Mouse (Mus musculus) gastrocnemius, adult 2 months (tissue): ENCODE measurements around the gene Adora3. TPM values are rescaled to one million over a fixed set of nuclear protein-coding genes. Genes with fewer than 3 reads are reported as not detected.
A peak's percentile ranks its signal among the peaks of the same experiment; 100 is the strongest.

ENCODE experiments used
- DNase-seq: peaks from one replicate; pipeline ENCODE4 v3.0.0; 2022
- H3K27ac ChIP-seq: fragments of 200-600 bp; 2 replicates; pipeline ENCODE4 v1.8.1; 2022; ENCODE audit warnings: mild to moderate bottlenecking
- H3K4me3 ChIP-seq: fragments of 200-600 bp; 2 replicates; pipeline ENCODE4 v1.8.1; 2022; ENCODE audit warnings: mild to moderate bottlenecking, moderate library complexity
- CTCF ChIP-seq: fragments of 200-600 bp; IDR thresholded peaks from 2 replicates; pipeline ENCODE4 v1.8.1; 2022; ENCODE audit warnings: antibody characterized with exemption, mild to moderate bottlenecking, moderate library complexity
- intact Hi-C: fragments of 180-260 bp; cut with DNase I; formaldehyde crosslinking; loops from one replicate; pipeline ENCODE4 v1.15.1; 2025
- long read RNA-seq, 2 experiments: library from polyadenylated mRNA; stranded (forward); transcript quantifications; one replicate each; pipeline ENCODE4 v2.0.0; 2021
- total RNA-seq, 2 experiments: library from RNA; stranded (reverse); gene quantifications; 2 replicates each; pipeline ENCODE4 v1.2.3; 2021

Gene Adora3
- not detected for total RNA-seq
- long read RNA-seq, experiment 1: 0 reads
- long read RNA-seq, experiment 2: 0 reads

GRCm38 (mm10) chr3:105870558-105870957 lies at the start of gene Adora3, which contains the start of gene Tmigd3:
Adora3 (plus strand) TSS chr3:105870858.
Tmigd3 (plus strand) TSS chr3:105870903.
- intact Hi-C loops: no loop called here
- TF ChIP-seq CTCF: no peak
- Histone ChIP-seq H3K4me3 (no peak within 1 kb of the TSS), H3K27ac (peak within 1 kb of the TSS; percentile 77)
- no peak for DNase-seq

- TF ChIP-seq CTCF: no peak
- intact Hi-C loops: no loop called here
- DNase-seq: no peak
- H3K27ac ChIP-seq: no peak overlapping the region
- no peak overlapping the region for H3K4me3 ChIP-seq
These were observed 49.2 kb upstream of the Adora3 start for GRCm38 (mm10) chr3:105821504-105821903.

- DNase-seq: no peak
- intact Hi-C loops: no loop called here
- no peak for TF ChIP-seq CTCF
- H3K27ac ChIP-seq: peak overlapping the region; percentile 86
- H3K4me3 ChIP-seq: no peak overlapping the region
These were observed 47.0 kb upstream of the Adora3 start for GRCm38 (mm10) chr3:105823609-105824008.

GRCm38 (mm10) chr3:105824103-105824502 lies 46.6 kb upstream of the Adora3 start:
- peak; percentile 36 for DNase-seq
- Histone ChIP-seq H3K4me3 (no peak overlapping the region), H3K27ac (peak overlapping the region; percentile 86)
- intact Hi-C loops: no loop called here
- TF ChIP-seq CTCF: no peak

GRCm38 (mm10) chr3:105824704-105825103 lies 46.0 kb upstream of the Adora3 start:
- no peak for DNase-seq
- intact Hi-C loops: no loop called here
- peak overlapping the region; percentile 86 for H3K27ac ChIP-seq

GRCm38 (mm10) chr3:105825501-105826161 lies 45.0 kb upstream of the Adora3 start:
- H3K4me3 ChIP-seq: peak overlapping the region; percentile 33

More at GRCm38 (mm10) chr3:105824704-105825103, 46.0 kb upstream of the Adora3 start:
- H3K4me3 ChIP-seq: no peak overlapping the region; the same call in 1 of the 2 replicates
- no peak for TF ChIP-seq CTCF

GRCm38 (mm10) chr3:105831584-105831983 lies 39.1 kb upstream of the Adora3 start:
- no peak overlapping the region for H3K4me3 ChIP-seq
- H3K27ac ChIP-seq: no peak overlapping the region
- no peak for DNase-seq
- TF ChIP-seq CTCF: no peak
- intact Hi-C loops: no loop called here

More at GRCm38 (mm10) chr3:105825501-105826161, 45.0 kb upstream of the Adora3 start:
- TF ChIP-seq CTCF: no peak
- H3K27ac ChIP-seq: peak overlapping the region; percentile 86
- intact Hi-C loops: no loop called here
- DNase-seq: peak; percentile 78

- intact Hi-C loops: no loop called here
- no peak overlapping the region for H3K4me3 ChIP-seq
- no peak for DNase-seq
- H3K27ac ChIP-seq: no peak overlapping the region
- no peak for TF ChIP-seq CTCF
These were observed 34.8 kb upstream of the Adora3 start for GRCm38 (mm10) chr3:105835875-105836274.

GRCm38 (mm10) chr3:105836883-105837282 lies 33.8 kb upstream of the Adora3 start:
- Histone ChIP-seq H3K4me3 (no peak overlapping the region), H3K27ac (no peak overlapping the region)
- no peak for DNase-seq
- intact Hi-C loops: no loop called here
- no peak for TF ChIP-seq CTCF

GRCm38 (mm10) chr3:105838655-105839054 lies 32.0 kb upstream of the Adora3 start:
- intact Hi-C loops: no loop called here
- no peak for TF ChIP-seq CTCF
- no peak for DNase-seq
- no peak overlapping the region for H3K4me3 ChIP-seq
- no peak overlapping the region for H3K27ac ChIP-seq

GRCm38 (mm10) chr3:105839836-105840235 lies 30.8 kb upstream of the Adora3 start:
- DNase-seq: no peak
- intact Hi-C loops: no loop called here
- H3K27ac ChIP-seq: no peak overlapping the region
- H3K4me3 ChIP-seq: no peak overlapping the region
- no peak for TF ChIP-seq CTCF

- intact Hi-C loops: no loop called here
- Histone ChIP-seq H3K4me3 (no peak overlapping the region), H3K27ac (no peak overlapping the region)
- TF ChIP-seq CTCF: no peak
- no peak for DNase-seq
These were observed 24.2 kb upstream of the Adora3 start for GRCm38 (mm10) chr3:105846294-105847069.

GRCm38 (mm10) chr3:105853781-105854180 lies 16.9 kb upstream of the Adora3 start:
- no peak for TF ChIP-seq CTCF
- no peak overlapping the region for H3K27ac ChIP-seq
- intact Hi-C loops: no loop called here
- H3K4me3 ChIP-seq: no peak overlapping the region
- peak; percentile 56 for DNase-seq
